ENCODE assay signal across 9 mouse cellular contexts in genomic region chr19:34483547-34483946, GRCm38 (mm10). TPM values are rescaled to one million over a fixed set of nuclear protein-coding genes. Genes with fewer than 3 reads are reported as not detected.
DNase-seq lines count a peak whose midpoint lies in the region; ATAC-seq and TF ChIP-seq lines count a peak whose summit lies in the region.
"Had no signal": no experiment of that assay in that cellular context is flagged by ENCODE, and none has a peak within 500 bp of the region (broad histone marks: within the 10 kb centered on the region; RNA-seq: fewer than 3 reads in every experiment).

No protein-coding gene starts in this region.

- TF ChIP-seq CTCF in midbrain, postnatal 0 days (IDR thresholded peaks at IDR 0.05), result peak; percentile 56

- DNase-seq in hindbrain, embryonic 11.5 days (ENCODE audit: low spot score), result peak; percentile 73
- DNase-seq in 3134 (ENCODE audit: extremely low read depth, insufficient read length, low spot score), result peak; percentile 22
- DNase-seq in CD8-positive naive resting alpha-beta T cell, adult 2 months (ENCODE audit: low read depth in 2 of 2, low spot score in 2 of 2), result peak; percentile 33 to 62
- peak; percentile 45 for DNase-seq in c-Kit-positive CD71-positive TER-119-positive erythroid progenitor cells, embryonic 14.5 days (ENCODE audit: low spot score)
- DNase-seq in kidney, postnatal 10 days, result peak; percentile 73
- DNase-seq in midbrain, postnatal 0 days (ENCODE audit: low spot score), result peak; percentile 64

- H3K4me1 ChIP-seq in hindbrain, embryonic 11.5 days (replicated peaks; ENCODE audit: control insufficient read depth, insufficient read depth, low read length), result no peaks in the 10 kb centered on the region
- no peaks in the 10 kb centered on the region for H3K4me1 ChIP-seq in hindbrain, embryonic 13.5 days (replicated peaks)
- H3K4me1 ChIP-seq in midbrain, postnatal 0 days (ENCODE audit: insufficient read depth, low read length), result no peaks in the 10 kb centered on the region

- no peak overlapping the region for H3K4me3 ChIP-seq in hindbrain, embryonic 11.5 days (ENCODE audit: low read depth, low read length)
- H3K4me3 ChIP-seq in hindbrain, embryonic 13.5 days, result no peak overlapping the region
- H3K4me3 ChIP-seq in midbrain, postnatal 0 days (ENCODE audit: low read depth, low read length), result no peak overlapping the region

- H3K9ac ChIP-seq in hindbrain, embryonic 11.5 days (ENCODE audit: low read depth, low read length), result no peak overlapping the region
- no peak overlapping the region for H3K9ac ChIP-seq in hindbrain, embryonic 13.5 days
- H3K9ac ChIP-seq in midbrain, postnatal 0 days (replicated peaks; ENCODE audit: low read length, poor library complexity, severe bottlenecking), result no peak overlapping the region

- H3K36me3 ChIP-seq in hindbrain, embryonic 11.5 days (ENCODE audit: control insufficient read depth, insufficient read depth, low read length), result no peaks in the 10 kb centered on the region
- no peaks in the 10 kb centered on the region for H3K36me3 ChIP-seq in hindbrain, embryonic 13.5 days
- no peaks in the 10 kb centered on the region for H3K36me3 ChIP-seq in midbrain, postnatal 0 days (ENCODE audit: insufficient read depth, low read length)

- no peak overlapping the region for H3K4me2 ChIP-seq in hindbrain, embryonic 11.5 days (replicated peaks; ENCODE audit: low read depth, low read length)
- H3K4me2 ChIP-seq in hindbrain, embryonic 13.5 days, result no peak overlapping the region
- H3K4me2 ChIP-seq in midbrain, postnatal 0 days (ENCODE audit: low read depth, low read length, poor library complexity, severe bottlenecking), result no peak overlapping the region

- whole genome bisulfite sequencing in hindbrain, embryonic 11.5 days, result 13% methylated on average over 4 of the region's 4 CpGs
- WGBS in hindbrain, embryonic 13.5 days, result 12% methylated on average over 4 of the region's 4 CpGs
- 9% methylated on average over 4 of the region's 4 CpGs for WGBS in midbrain, postnatal 0 days

- H3K27me3 ChIP-seq in hindbrain, embryonic 11.5 days (ENCODE audit: control insufficient read depth, insufficient read depth, low read length), result no peaks in the 10 kb centered on the region
- H3K27me3 ChIP-seq in hindbrain, embryonic 13.5 days, result 0 out of 2 replicates have a peak, but pooled peaks cover 2% of the 10 kb centered on the region
- no peaks in the 10 kb centered on the region for H3K27me3 ChIP-seq in midbrain, postnatal 0 days (ENCODE audit: insufficient read depth, low read length)

- ATAC-seq in hindbrain, embryonic 11.5 days (ENCODE audit: low FRiP score), result no peak
- ATAC-seq in hindbrain, embryonic 13.5 days (ENCODE audit: low FRiP score), result no peak
- no peak for ATAC-seq in midbrain, postnatal 0 days (ENCODE audit: low FRiP score)
- no peak for ATAC-seq in activated CD4-positive, CD25-positive, alpha-beta regulatory T cell, adult 4 months

- no peak overlapping the region for H3K27ac ChIP-seq in hindbrain, embryonic 11.5 days (ENCODE audit: low read depth, low read length)
- H3K27ac ChIP-seq in hindbrain, embryonic 13.5 days, result no peak overlapping the region
- H3K27ac ChIP-seq in midbrain, postnatal 0 days (ENCODE audit: low read depth, low read length), result no peak overlapping the region
- H3K27ac ChIP-seq: macrophage had no signal

- no peaks in the 10 kb centered on the region for H3K9me3 ChIP-seq in hindbrain, embryonic 11.5 days (ENCODE audit: control insufficient read depth, low read length)
- no peaks in the 10 kb centered on the region for H3K9me3 ChIP-seq in hindbrain, embryonic 13.5 days
- no peaks in the 10 kb centered on the region for H3K9me3 ChIP-seq in midbrain, postnatal 0 days (ENCODE audit: low read length)

RNA-seq across cellular contexts. Expression of gene Ch25h, which starts 8.6 kb away (rescaled TPM):
- 0.42 and 1.0 TPM in 2 replicates for polyA plus RNA-seq in hindbrain, embryonic 11.5 days (2014; fragmentation: Nextera tagmentation; extraction: Ambion mirVana)
- polyA plus RNA-seq in hindbrain, embryonic 13.5 days (2015; fragmentation: Nextera tagmentation; extraction: Ambion mirVana), result 0.23 and 0.87 TPM in 2 replicates
- total RNA-seq in midbrain, postnatal 0 days (2014; rRNA removed), result 0.60 and 0.61 TPM in 2 replicates
- 0.42 and 0.86 TPM in 2 replicates for polyA plus RNA-seq in midbrain, postnatal 0 days (2015; fragmentation: Nextera tagmentation; extraction: Ambion mirVana)
- polyA plus RNA-seq in activated CD4-positive, CD25-positive, alpha-beta regulatory T cell, adult 4 months (2017; shearing (Covaris generic)), result not detected
- polyA plus RNA-seq: macrophage had no signal

RNA-seq across cellular contexts. Expression of gene Lipa, which starts 43.7 kb away (rescaled TPM):
- 27.3 and 28.2 TPM in 2 replicates for polyA plus RNA-seq in hindbrain, embryonic 11.5 days (2014; fragmentation: Nextera tagmentation; extraction: Ambion mirVana)
- polyA plus RNA-seq in hindbrain, embryonic 13.5 days (2015; fragmentation: Nextera tagmentation; extraction: Ambion mirVana), result 23.4 and 24.4 TPM in 2 replicates
- total RNA-seq in midbrain, postnatal 0 days (2014; rRNA removed), result 24.5 and 26.7 TPM in 2 replicates
- 19.0 and 19.3 TPM in 2 replicates for polyA plus RNA-seq in midbrain, postnatal 0 days (2015; fragmentation: Nextera tagmentation; extraction: Ambion mirVana)
- polyA plus RNA-seq in activated CD4-positive, CD25-positive, alpha-beta regulatory T cell, adult 4 months (2017; shearing (Covaris generic)), result 100 to 1,000 TPM in 1 of 2 experiments, 10 to 100 TPM in 1; 98.8 to 105 TPM

Comparison
In these comparisons a context has a peak if more than half of its experiments do, and no peak if none do; other contexts are left out.
1. DNase-seq: peak in every context shown above with its lines; median percentile 73 in hindbrain, embryonic 11.5 days; 73 in kidney, postnatal 10 days; 64 in midbrain, postnatal 0 days; 48 in CD8-positive naive resting alpha-beta T cell, adult 2 months; 45 in c-Kit-positive CD71-positive TER-119-positive erythroid progenitor cells, embryonic 14.5 days; 22 in 3134.